ENCODE assay signal across 8 mouse cellular contexts in the genomic region with DNA sequence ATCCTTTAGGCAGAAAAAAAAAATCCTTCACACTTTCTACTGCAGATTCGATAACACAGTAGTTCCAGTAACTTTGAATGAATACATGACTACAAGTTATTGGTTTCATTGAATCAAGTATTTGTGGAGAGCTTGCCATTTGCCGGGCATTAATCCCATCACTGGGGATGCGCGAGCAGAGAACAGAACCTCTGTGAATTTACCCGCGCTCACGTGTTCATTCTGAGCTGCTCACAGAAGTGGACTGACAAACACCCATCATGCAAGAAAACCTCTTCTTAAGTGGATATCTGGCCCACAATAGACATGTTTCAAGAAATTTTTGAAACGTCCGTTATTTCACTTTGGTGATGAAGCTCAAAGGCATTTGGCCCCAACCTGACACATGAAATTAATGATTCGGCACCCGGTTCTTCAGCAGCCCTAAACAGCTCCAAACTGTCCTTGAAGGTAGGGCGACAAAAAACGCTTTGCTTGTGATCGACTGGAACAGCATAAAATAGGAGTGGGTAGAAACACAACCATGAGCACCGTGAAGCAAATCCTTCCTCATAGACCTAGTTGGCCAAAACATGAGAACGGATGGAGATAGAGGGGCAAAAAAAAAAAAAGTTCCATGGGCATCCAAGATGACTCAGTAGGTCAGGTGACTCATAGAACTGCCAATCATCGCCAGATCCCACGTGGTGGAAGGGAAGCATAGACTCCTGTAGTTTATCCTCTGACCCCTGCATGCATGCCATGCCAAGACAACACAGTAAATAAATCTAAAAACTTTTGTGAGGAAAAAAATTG. TPM values are rescaled to one million over a fixed set of nuclear protein-coding genes. Genes with fewer than 3 reads are reported as not detected.
A peak's percentile ranks its signal among the peaks of the same experiment; 100 is the strongest.
DNase-seq lines count a peak whose midpoint lies in the region; ATAC-seq and TF ChIP-seq lines count a peak whose summit lies in the region.

No protein-coding gene starts in this region.

- H3K4me3 ChIP-seq in heart, adult 2 months = peak overlapping the region; percentile 65
- H3K4me3 ChIP-seq in forebrain, embryonic 10.5 days = peak overlapping the region; percentile 71
- H3K4me3 ChIP-seq in stomach, embryonic 15.5 days (replicated peaks) = peak overlapping the region; percentile 70; the same call in 1 of the 2 replicates

- WGBS in heart, adult 2 months = 61% methylated on average over 18 of the region's 18 CpGs
- 76% methylated on average over 18 of the region's 18 CpGs for WGBS in forebrain, embryonic 10.5 days
- 66% methylated on average over 18 of the region's 18 CpGs for WGBS in stomach, embryonic 15.5 days

- intact Hi-C loops in heart, adult 2 months (cut with DNase I) = loop anchor here (5.0 kb wide), 2 partner anchors 74 to 699 kb away; a partner anchor contains a TSS
- intact Hi-C loops in heart, postnatal 14 days (cut with DNase I) = loop anchor here (5.0 to 10.0 kb wide), 2 partner anchors 53 to 84 kb away; no protein-coding TSS in a partner anchor

- no peak for ATAC-seq in stomach, embryonic 15.5 days (ENCODE audit: insufficient read depth, low FRiP score, low read depth)
- no peak for ATAC-seq in erythroblast, adult 5-6 weeks (replicated peaks; ENCODE audit: low FRiP score, poor library complexity, severe bottlenecking)

- TF ChIP-seq EP300 in heart, adult 2 months (IDR thresholded peaks at IDR 0.05; ENCODE audit: insufficient read depth, low read depth, low read length) = no peak

- H3K9ac ChIP-seq in heart, adult 2 months (ENCODE audit: low read depth, low read length) = no peak overlapping the region
- no peak overlapping the region for H3K9ac ChIP-seq in stomach, embryonic 15.5 days

- no peak for DNase-seq in heart, adult 2 months
- no peak for DNase-seq in heart, postnatal 14 days
- DNase-seq in R1 (ENCODE audit: low read depth, low spot score) = peak; percentile 41
- no peak for DNase-seq in forebrain, embryonic 10.5 days (ENCODE audit: extremely low spot score, low spot score)
- DNase-seq in kidney, postnatal 14 days = peak; percentile 9
- no peak for DNase-seq in layer of hippocampus, adult 9-11 months

- peak overlapping the region; percentile 91 for H3K4me2 ChIP-seq in stomach, embryonic 15.5 days

- no peaks in the 10 kb centered on the region for H3K9me3 ChIP-seq in forebrain, embryonic 10.5 days
- H3K9me3 ChIP-seq in stomach, embryonic 15.5 days = no peaks in the 10 kb centered on the region

- H3K36me3 ChIP-seq in heart, adult 2 months (ENCODE audit: control insufficient read depth, insufficient read depth, low read length) = no peaks in the 10 kb centered on the region
- peaks cover 16% of the 10 kb centered on the region for H3K36me3 ChIP-seq in forebrain, embryonic 10.5 days (replicated peaks)
- H3K36me3 ChIP-seq in stomach, embryonic 15.5 days = no peaks in the 10 kb centered on the region

- H3K4me1 ChIP-seq in heart, adult 2 months (ENCODE audit: control insufficient read depth, insufficient read depth, low read length) = no peaks in the 10 kb centered on the region
- peaks cover 30% of the 10 kb centered on the region for H3K4me1 ChIP-seq in forebrain, embryonic 10.5 days
- H3K4me1 ChIP-seq in stomach, embryonic 15.5 days = peaks cover 5% of the 10 kb centered on the region; the same call in 1 of the 2 replicates

- no peak overlapping the region for H3K27ac ChIP-seq in heart, adult 2 months
- peak overlapping the region; percentile 95; the same call in 1 of the 2 replicates for H3K27ac ChIP-seq in forebrain, embryonic 10.5 days
- H3K27ac ChIP-seq in stomach, embryonic 15.5 days = no peak overlapping the region

- H3K27me3 ChIP-seq in heart, adult 2 months (ENCODE audit: control insufficient read depth, insufficient read depth, low read length) = no peaks in the 10 kb centered on the region
- H3K27me3 ChIP-seq in forebrain, embryonic 10.5 days (ENCODE audit: poor library complexity, severe bottlenecking) = peaks cover 23% of the 10 kb centered on the region
- H3K27me3 ChIP-seq in stomach, embryonic 15.5 days (replicated peaks) = peaks cover 19% of the 10 kb centered on the region

- no peak for TF ChIP-seq CTCF in heart, adult 2 months (IDR thresholded peaks at IDR 0.05)

- no peak for TF ChIP-seq POLR2A in heart, adult 2 months (IDR thresholded peaks at IDR 0.05; ENCODE audit: insufficient read depth, low read depth, low read length)

- no peaks in the 10 kb centered on the region for H3K79me2 ChIP-seq in heart, adult 2 months (replicated peaks; ENCODE audit: control insufficient read depth, insufficient read depth, low read length)

RNA-seq across cellular contexts. Expression of a gene that starts 0.7 kb away (rescaled TPM):
- 1 to 10 TPM; 1.1 to 1.5 TPM for total RNA-seq in heart, adult 2 months (2021)
- 2.6 TPM in 2 replicates for polyA plus RNA-seq in heart, adult 2 months (2012; rRNA removed)
- total RNA-seq in heart, postnatal 14 days (2021) = 1 to 10 TPM; 2.6 to 4.2 TPM
- polyA plus RNA-seq in forebrain, embryonic 10.5 days (2016; fragmentation: Nextera tagmentation; extraction: Ambion mirVana) = 18.2 and 22.7 TPM in 2 replicates
- polyA plus RNA-seq in stomach, embryonic 15.5 days (2015; fragmentation: Nextera tagmentation; extraction: Ambion mirVana) = 6.9 and 7.0 TPM in 2 replicates
- total RNA-seq in erythroblast, adult 5-6 weeks (2015; ENCODE audit: low replicate concordance) = 29.4 and 35.9 TPM in 2 replicates
- 60.2 and 63.1 TPM in 2 replicates for total RNA-seq in erythroblast, adult 5-6 weeks (2017; ENCODE audit: low replicate concordance)

Comparison
In these comparisons a context has a peak if more than half of its experiments do, and no peak if none do; other contexts are left out.
1. DNase-seq: peak in R1 (single experiment) and kidney, postnatal 14 days (single experiment); none in heart, adult 2 months (0 of 2), heart, postnatal 14 days (0 of 2), forebrain, embryonic 10.5 days (single experiment) and layer of hippocampus, adult 9-11 months (single experiment).
2. RNA of a gene that starts 0.7 kb away (total RNA-seq): 29.4 to 63.1 TPM in erythroblast, adult 5-6 weeks; 2.6 to 4.2 TPM in heart, postnatal 14 days and 1.1 to 1.5 TPM in heart, adult 2 months; every median in the first group is over 4 times any median in the second.
3. Peak in every context shown above with its lines, with median percentiles within 50 percentile points of each other: H3K4me3 ChIP-seq.